Mouse (Mus musculus): ENCODE measurements around the gene Sympk. TPM values are rescaled to one million over a fixed set of nuclear protein-coding genes. Genes with fewer than 3 reads are reported as not detected.

The Sympk gene
- polyA plus RNA-seq, 1 experiment from 2014 or later: 9.6 TPM

GRCm38 (mm10) chr7:19076586-19076991 lies 52.4 kb downstream of the Sympk start:
- DNase-seq (ENCODE audit: low spot score): peak; percentile 41
- H3K27ac ChIP-seq (replicated peaks): peak overlapping the region; percentile 87
- peak overlapping the region; percentile 67 for H3K4me3 ChIP-seq (ENCODE audit: low read depth, low read length)
- TF ChIP-seq CTCF (IDR thresholded peaks at IDR 0.05; ENCODE audit: low read depth): no peak
- TF ChIP-seq EP300 (optimal IDR thresholded peaks at IDR 0.05): no peak
- H3K36me3 ChIP-seq (ENCODE audit: control insufficient read depth, insufficient read depth, low read length): peaks cover 16% of the 10 kb centered on the region
- H3K4me1 ChIP-seq (replicated peaks; ENCODE audit: control insufficient read depth, insufficient read depth): no peaks in the 10 kb centered on the region; the same call in 1 of the 2 replicates
- H3K9ac ChIP-seq (ENCODE audit: low read length): peak overlapping the region; percentile 93
- peak overlapping the region; percentile 78 for H3K4me2 ChIP-seq (replicated peaks; ENCODE audit: low read depth)
- H3K27me3 ChIP-seq (ENCODE audit: control insufficient read depth, insufficient read depth, low read length): no peaks in the 10 kb centered on the region
- ATAC-seq (ENCODE audit: low FRiP score, low TSS enrichment): peak; percentile 10; the same call in 1 of the 2 replicates
- H3K9me3 ChIP-seq (ENCODE audit: control insufficient read depth, low read length): no peaks in the 10 kb centered on the region
- WGBS: under 1% methylated on average over 18 of the region's 22 CpGs

GRCm38 (mm10) chr7:19077761-19078160 lies 53.6 kb downstream of the Sympk start:
- no peak for ATAC-seq (ENCODE audit: low FRiP score, low TSS enrichment)

GRCm38 (mm10) chr7:19078732-19079131 lies 54.6 kb downstream of the Sympk start:
- no peak overlapping the region for H3K4me2 ChIP-seq (replicated peaks; ENCODE audit: low read depth)
- TF ChIP-seq CTCF (IDR thresholded peaks at IDR 0.05; ENCODE audit: low read depth) (no peak), EP300 (optimal IDR thresholded peaks at IDR 0.05) (no peak)
- no peak overlapping the region for H3K4me3 ChIP-seq (ENCODE audit: low read depth, low read length)
- ATAC-seq (ENCODE audit: low FRiP score, low TSS enrichment): no peak
- no peak for DNase-seq (ENCODE audit: low spot score)
- H3K9me3 ChIP-seq (ENCODE audit: control insufficient read depth, low read length): no peaks in the 10 kb centered on the region
- no peak overlapping the region for H3K9ac ChIP-seq (ENCODE audit: low read length)
- peaks cover 20% of the 10 kb centered on the region for H3K36me3 ChIP-seq (ENCODE audit: control insufficient read depth, insufficient read depth, low read length)
- H3K27me3 ChIP-seq (ENCODE audit: control insufficient read depth, insufficient read depth, low read length): no peaks in the 10 kb centered on the region
- H3K27ac ChIP-seq (replicated peaks): no peak overlapping the region
- WGBS: 83% methylated on average over 3 of the region's 3 CpGs
- H3K4me1 ChIP-seq (replicated peaks; ENCODE audit: control insufficient read depth, insufficient read depth): peaks cover 8% of the 10 kb centered on the region

More at GRCm38 (mm10) chr7:19077761-19078160, 53.6 kb downstream of the Sympk start:
- H3K4me3 ChIP-seq (ENCODE audit: low read depth, low read length): no peak overlapping the region
- H3K27me3 ChIP-seq (ENCODE audit: control insufficient read depth, insufficient read depth, low read length): no peaks in the 10 kb centered on the region
- H3K9me3 ChIP-seq (ENCODE audit: control insufficient read depth, low read length): no peaks in the 10 kb centered on the region
- H3K27ac ChIP-seq (replicated peaks): no peak overlapping the region
- WGBS: 65% methylated on average over 14 of the region's 14 CpGs
- TF ChIP-seq CTCF (IDR thresholded peaks at IDR 0.05; ENCODE audit: low read depth) (no peak), EP300 (optimal IDR thresholded peaks at IDR 0.05) (no peak)
- no peaks in the 10 kb centered on the region; the same call in none of the 2 replicates for H3K4me1 ChIP-seq (replicated peaks; ENCODE audit: control insufficient read depth, insufficient read depth)
- DNase-seq (ENCODE audit: low spot score): no peak
- H3K36me3 ChIP-seq (ENCODE audit: control insufficient read depth, insufficient read depth, low read length): peaks cover 20% of the 10 kb centered on the region
- H3K9ac ChIP-seq (ENCODE audit: low read length): no peak overlapping the region
- no peak overlapping the region for H3K4me2 ChIP-seq (replicated peaks; ENCODE audit: low read depth)

GRCm38 (mm10) chr7:19080451-19080950 lies 56.3 kb downstream of the Sympk start:
- Histone ChIP-seq H3K4me1 (replicated peaks; ENCODE audit: control insufficient read depth, insufficient read depth) (peaks cover 14% of the 10 kb centered on the region), H3K27ac (replicated peaks) (no peak overlapping the region), H3K27me3 (ENCODE audit: control insufficient read depth, insufficient read depth, low read length) (no peaks in the 10 kb centered on the region), H3K4me3 (ENCODE audit: low read depth, low read length) (no peak overlapping the region), H3K9me3 (ENCODE audit: control insufficient read depth, low read length) (no peaks in the 10 kb centered on the region), H3K9ac (ENCODE audit: low read length) (no peak overlapping the region), H3K4me2 (replicated peaks; ENCODE audit: low read depth) (no peak overlapping the region), H3K36me3 (ENCODE audit: control insufficient read depth, insufficient read depth, low read length) (peaks cover 20% of the 10 kb centered on the region)
- DNase-seq (ENCODE audit: low spot score) (no peak), ATAC-seq (ENCODE audit: low FRiP score, low TSS enrichment) (no peak)
- 84% methylated on average over 19 of the region's 19 CpGs for WGBS
- TF ChIP-seq EP300 (optimal IDR thresholded peaks at IDR 0.05) (no peak), CTCF (IDR thresholded peaks at IDR 0.05; ENCODE audit: low read depth) (no peak)

GRCm38 (mm10) chr7:19082171-19082570 lies 58.0 kb downstream of the Sympk start:
- Histone ChIP-seq H3K27ac (replicated peaks) (peak overlapping the region; percentile 83), H3K27me3 (ENCODE audit: control insufficient read depth, insufficient read depth, low read length) (no peaks in the 10 kb centered on the region), H3K9ac (ENCODE audit: low read length) (no peak overlapping the region), H3K4me3 (ENCODE audit: low read depth, low read length) (no peak overlapping the region), H3K9me3 (ENCODE audit: control insufficient read depth, low read length) (no peaks in the 10 kb centered on the region), H3K4me1 (replicated peaks; ENCODE audit: control insufficient read depth, insufficient read depth) (peaks cover 15% of the 10 kb centered on the region), H3K36me3 (ENCODE audit: control insufficient read depth, insufficient read depth, low read length) (peaks cover 23% of the 10 kb centered on the region), H3K4me2 (replicated peaks; ENCODE audit: low read depth) (no peak overlapping the region)
- ATAC-seq (ENCODE audit: low FRiP score, low TSS enrichment): no peak
- no peak for DNase-seq (ENCODE audit: low spot score)
- 68% methylated on average over 4 of the region's 4 CpGs for WGBS
- no peak for TF ChIP-seq CTCF (IDR thresholded peaks at IDR 0.05; ENCODE audit: low read depth)
- TF ChIP-seq EP300 (optimal IDR thresholded peaks at IDR 0.05): no peak

GRCm38 (mm10) chr7:19083096-19083495 lies 58.9 kb downstream of the Sympk start:
- peak overlapping the region; percentile 69 for H3K4me2 ChIP-seq (replicated peaks; ENCODE audit: low read depth)
- DNase-seq (ENCODE audit: low spot score): no peak
- peak overlapping the region; percentile 54; the same call in 1 of the 2 replicates for H3K4me3 ChIP-seq (ENCODE audit: low read depth, low read length)
- H3K36me3 ChIP-seq (ENCODE audit: control insufficient read depth, insufficient read depth, low read length): peaks cover 23% of the 10 kb centered on the region
- H3K27ac ChIP-seq (replicated peaks): peak overlapping the region; percentile 83
- no peak; the same call in 1 of the 2 replicates for ATAC-seq (ENCODE audit: low FRiP score, low TSS enrichment)
- WGBS: 29% methylated on average over 6 of the region's 6 CpGs
- H3K27me3 ChIP-seq (ENCODE audit: control insufficient read depth, insufficient read depth, low read length): no peaks in the 10 kb centered on the region
- H3K9ac ChIP-seq (ENCODE audit: low read length): 0 out of 2 replicates have a peak overlapping the region, but pooled peaks have one; percentile 41
- H3K9me3 ChIP-seq (ENCODE audit: control insufficient read depth, low read length): no peaks in the 10 kb centered on the region
- no peak for TF ChIP-seq EP300 (optimal IDR thresholded peaks at IDR 0.05)
- TF ChIP-seq CTCF (IDR thresholded peaks at IDR 0.05; ENCODE audit: low read depth): no peak
- H3K4me1 ChIP-seq (replicated peaks; ENCODE audit: control insufficient read depth, insufficient read depth): peaks cover 15% of the 10 kb centered on the region

All from stomach, postnatal 0 days (tissue).